Mouse (Mus musculus) testis, adult 2 months (tissue): ENCODE measurements at regions not wholly inside any gene's neighbourhood (a gene's known extent, or its start where the extent isn't known, plus 50 kb on each side); places are given as distances from the start of the nearest gene placed in this dataset.

Source experiments
- CTCF ChIP-seq: fragments of 200-500 bp; IDR thresholded peaks from 2 replicates; pipeline ENCODE4 v1.5.1; 2012; ENCODE audit warnings: low read depth, mild to moderate bottlenecking, inconsistent platforms, low read length, moderate library complexity; ENCODE audit not compliant: control insufficient read depth, insufficient read depth, insufficient replicate concordance
- POLR2A ChIP-seq: fragments of 200-500 bp; IDR thresholded peaks from 2 replicates; pipeline ENCODE4 v1.6.1; 2012; ENCODE audit warnings: low read depth, mild to moderate bottlenecking, inconsistent platforms, low read length, moderate library complexity; ENCODE audit not compliant: control insufficient read depth

DNA sequence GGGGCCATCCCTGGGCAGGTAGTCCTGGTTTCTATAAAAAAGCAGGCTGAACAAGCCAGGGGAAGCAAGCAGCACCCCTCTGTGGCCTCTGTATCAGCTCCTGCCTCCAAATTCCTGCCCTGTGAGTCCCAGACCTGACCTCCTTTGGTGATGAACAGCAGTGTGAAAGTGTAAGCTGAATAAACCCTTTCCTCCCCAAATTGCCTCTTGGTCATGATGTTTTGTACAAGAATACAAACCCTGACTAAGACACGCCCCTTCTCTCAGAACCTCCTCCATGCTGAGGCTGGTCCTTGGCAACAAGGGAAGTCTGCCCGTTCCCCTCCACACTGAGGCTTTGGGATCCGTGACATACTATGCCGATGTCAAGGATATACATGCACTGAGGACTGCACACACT is 310.2 kb upstream of the Klf6 start:
- TF ChIP-seq CTCF (no peak), POLR2A (no peak)
